Comparison of ENCODE assay signal across 21 mouse cellular contexts in genomic region chr7:44666462-44666861, GRCm38 (mm10). TPM values are rescaled to one million over a fixed set of nuclear protein-coding genes. Genes with fewer than 3 reads are reported as not detected.
A peak's percentile ranks its signal among the peaks of the same experiment; 100 is the strongest.
DNase-seq lines count a peak whose midpoint lies in the region; ATAC-seq and TF ChIP-seq lines count a peak whose summit lies in the region.
"Had no signal": no experiment of that assay in that cellular context is flagged by ENCODE, and none has a peak within 500 bp of the region (broad histone marks: within the 10 kb centered on the region; RNA-seq: fewer than 3 reads in every experiment).

No protein-coding gene starts in this region.

- H3K9me3 ChIP-seq in kidney, postnatal 0 days (replicated peaks; ENCODE audit: low read length) = no peaks in the 10 kb centered on the region
- H3K9me3 ChIP-seq in midbrain, postnatal 0 days (ENCODE audit: low read length) = no peaks in the 10 kb centered on the region
- peaks cover 7% of the 10 kb centered on the region; the same call in 1 of the 2 replicates for H3K9me3 ChIP-seq in midbrain, embryonic 10.5 days (replicated peaks)
- H3K9me3 ChIP-seq in stomach, postnatal 0 days (ENCODE audit: control insufficient read depth, low read length) = no peaks in the 10 kb centered on the region
- H3K9me3 ChIP-seq: embryonic facial prominence, embryonic 15.5 days; forebrain, embryonic 15.5 days; liver, embryonic 13.5 days had no signal

- no peaks in the 10 kb centered on the region for H3K4me1 ChIP-seq in kidney, postnatal 0 days (replicated peaks; ENCODE audit: insufficient read depth, low read length)
- H3K4me1 ChIP-seq in midbrain, postnatal 0 days (ENCODE audit: insufficient read depth, low read length) = peaks cover 6% of the 10 kb centered on the region; the same call in 1 of the 2 replicates
- H3K4me1 ChIP-seq in midbrain, embryonic 10.5 days = peaks cover 12% of the 10 kb centered on the region
- H3K4me1 ChIP-seq in stomach, postnatal 0 days (replicated peaks; ENCODE audit: control insufficient read depth, insufficient read depth) = no peaks in the 10 kb centered on the region

- no peak for TF ChIP-seq EP300 in stomach, postnatal 0 days (optimal IDR thresholded peaks at IDR 0.05)

- TF ChIP-seq CTCF in kidney, postnatal 0 days (IDR thresholded peaks at IDR 0.05; ENCODE audit: low read depth) = peak; percentile 18; the same call in 1 of the 2 replicates
- peak; percentile 46 for TF ChIP-seq CTCF in midbrain, postnatal 0 days (IDR thresholded peaks at IDR 0.05)
- TF ChIP-seq CTCF in stomach, postnatal 0 days (IDR thresholded peaks at IDR 0.05; ENCODE audit: low read depth) = peak; percentile 58

- H3K9ac ChIP-seq in kidney, postnatal 0 days (ENCODE audit: low read depth, low read length) = no peak overlapping the region
- H3K9ac ChIP-seq in midbrain, postnatal 0 days (replicated peaks; ENCODE audit: low read length, poor library complexity, severe bottlenecking) = no peak overlapping the region
- no peak overlapping the region for H3K9ac ChIP-seq in stomach, postnatal 0 days (ENCODE audit: low read length)
- H3K9ac ChIP-seq: embryonic facial prominence, embryonic 15.5 days; forebrain, embryonic 15.5 days; liver, embryonic 13.5 days; midbrain, embryonic 12.5 days had no signal

- H3K27me3 ChIP-seq in kidney, postnatal 0 days (ENCODE audit: insufficient read depth, low read length) = no peaks in the 10 kb centered on the region
- H3K27me3 ChIP-seq in midbrain, postnatal 0 days (ENCODE audit: insufficient read depth, low read length) = peaks cover 9% of the 10 kb centered on the region; the same call in 1 of the 2 replicates
- H3K27me3 ChIP-seq in midbrain, embryonic 10.5 days (ENCODE audit: low read depth, poor library complexity, severe bottlenecking) = peaks cover 42% of the 10 kb centered on the region
- H3K27me3 ChIP-seq in stomach, postnatal 0 days (ENCODE audit: control insufficient read depth, insufficient read depth, low read length) = no peaks in the 10 kb centered on the region

- DNase-seq in kidney, postnatal 0 days (ENCODE audit: low spot score) = no peak
- no peak for DNase-seq in kidney, adult 9 months
- no peak for DNase-seq in midbrain, postnatal 0 days (ENCODE audit: low spot score)
- DNase-seq in midbrain, embryonic 10.5 days (ENCODE audit: low spot score) = no peak
- DNase-seq in R1 (ENCODE audit: low read depth, low spot score) = peak; percentile 67
- DNase-seq in stomach, postnatal 0 days (ENCODE audit: low spot score) = no peak
- DNase-seq in cerebellum, postnatal 25 days = no peak
- DNase-seq: gastrocnemius, postnatal 10 days; liver, embryonic 13.5 days; right cerebral cortex, postnatal 4 days; thymus, postnatal 25 days had no signal

- H3K4me2 ChIP-seq in kidney, postnatal 0 days (ENCODE audit: low read length) = no peak overlapping the region
- no peak overlapping the region for H3K4me2 ChIP-seq in midbrain, postnatal 0 days (ENCODE audit: low read depth, low read length, poor library complexity, severe bottlenecking)
- H3K4me2 ChIP-seq in stomach, postnatal 0 days (replicated peaks; ENCODE audit: low read depth) = no peak overlapping the region
- H3K4me2 ChIP-seq: embryonic facial prominence, embryonic 15.5 days; forebrain, embryonic 15.5 days; heart, embryonic 11.5 days; liver, embryonic 13.5 days; midbrain, embryonic 12.5 days had no signal

- 85% methylated on average over 2 of the region's 2 CpGs for WGBS in kidney, postnatal 0 days
- 81% methylated on average over 2 of the region's 2 CpGs for WGBS in midbrain, postnatal 0 days
- 84% methylated on average over 2 of the region's 2 CpGs for WGBS in midbrain, embryonic 10.5 days
- 78% methylated on average over 2 of the region's 2 CpGs for WGBS in stomach, postnatal 0 days

- no peak for ATAC-seq in kidney, postnatal 0 days (replicated peaks; ENCODE audit: low FRiP score, low read depth)
- ATAC-seq in midbrain, postnatal 0 days (ENCODE audit: low FRiP score) = no peak
- no peak for ATAC-seq in stomach, postnatal 0 days (ENCODE audit: low FRiP score, low TSS enrichment)
- ATAC-seq: forebrain, embryonic 15.5 days had no signal

- H3K27ac ChIP-seq in kidney, postnatal 0 days = no peak overlapping the region
- H3K27ac ChIP-seq in midbrain, postnatal 0 days (ENCODE audit: low read depth, low read length) = no peak overlapping the region
- H3K27ac ChIP-seq in midbrain, embryonic 10.5 days (replicated peaks) = no peak overlapping the region
- H3K27ac ChIP-seq in stomach, postnatal 0 days (replicated peaks) = no peak overlapping the region
- H3K27ac ChIP-seq: embryonic facial prominence, embryonic 15.5 days; forebrain, embryonic 15.5 days; liver, embryonic 13.5 days; midbrain, embryonic 12.5 days had no signal

- H3K4me3 ChIP-seq in kidney, postnatal 0 days (replicated peaks; ENCODE audit: low read depth, low read length) = no peak overlapping the region
- H3K4me3 ChIP-seq in midbrain, postnatal 0 days (ENCODE audit: low read depth, low read length) = no peak overlapping the region
- no peak overlapping the region for H3K4me3 ChIP-seq in midbrain, embryonic 10.5 days
- H3K4me3 ChIP-seq in stomach, postnatal 0 days (ENCODE audit: low read depth, low read length) = no peak overlapping the region
- H3K4me3 ChIP-seq: embryonic facial prominence, embryonic 15.5 days; forebrain, embryonic 15.5 days; liver, embryonic 13.5 days; midbrain, embryonic 12.5 days had no signal

- H3K36me3 ChIP-seq in kidney, postnatal 0 days (ENCODE audit: insufficient read depth, low read length) = no peaks in the 10 kb centered on the region
- H3K36me3 ChIP-seq in midbrain, postnatal 0 days (ENCODE audit: insufficient read depth, low read length) = no peaks in the 10 kb centered on the region
- H3K36me3 ChIP-seq in midbrain, embryonic 10.5 days = no peaks in the 10 kb centered on the region
- H3K36me3 ChIP-seq in stomach, postnatal 0 days (ENCODE audit: control insufficient read depth, insufficient read depth, low read length) = no peaks in the 10 kb centered on the region
- H3K36me3 ChIP-seq: embryonic facial prominence, embryonic 15.5 days; forebrain, embryonic 15.5 days; liver, embryonic 13.5 days; midbrain, embryonic 12.5 days had no signal

RNA-seq across cellular contexts. Expression of gene Myh14, which starts 4.2 kb away (rescaled TPM):
- polyA plus RNA-seq in kidney, postnatal 0 days (2015; fragmentation: Nextera tagmentation; extraction: Ambion mirVana) = 2.5 and 3.6 TPM in 2 replicates
- total RNA-seq in midbrain, postnatal 0 days (2014; rRNA removed) = 8.8 and 11.0 TPM in 2 replicates
- polyA plus RNA-seq in midbrain, postnatal 0 days (2015; fragmentation: Nextera tagmentation; extraction: Ambion mirVana) = 6.9 and 7.9 TPM in 2 replicates
- 1.0 and 1.1 TPM in 2 replicates for polyA plus RNA-seq in midbrain, embryonic 10.5 days (2016; fragmentation: Nextera tagmentation; extraction: Ambion mirVana)
- 28.1 and 28.4 TPM in 2 replicates for polyA plus RNA-seq in stomach, postnatal 0 days (2015; fragmentation: Nextera tagmentation; extraction: Ambion mirVana)

RNA-seq across cellular contexts. Expression of gene Izumo2, which starts 42.1 kb away (rescaled TPM):
- polyA plus RNA-seq in kidney, postnatal 0 days (2015; fragmentation: Nextera tagmentation; extraction: Ambion mirVana) = not detected in 2 replicates
- total RNA-seq in midbrain, postnatal 0 days (2014; rRNA removed) = not detected in 2 replicates
- not detected in 2 replicates for polyA plus RNA-seq in midbrain, postnatal 0 days (2015; fragmentation: Nextera tagmentation; extraction: Ambion mirVana)
- not detected in 2 replicates for polyA plus RNA-seq in midbrain, embryonic 10.5 days (2016; fragmentation: Nextera tagmentation; extraction: Ambion mirVana)
- not detected in 2 replicates for polyA plus RNA-seq in stomach, postnatal 0 days (2015; fragmentation: Nextera tagmentation; extraction: Ambion mirVana)
- total RNA-seq: adrenal gland, postnatal 4 days; gastrocnemius, postnatal 10 days; hematopoietic stem cell, adult 5-6 weeks; layer of hippocampus, adult 18-20 months; left cerebral cortex, postnatal 25 days had no signal
- polyA plus RNA-seq: cortical plate, adult 2 months; embryonic facial prominence, embryonic 15.5 days; forebrain, embryonic 15.5 days; heart, embryonic 11.5 days; intestine, embryonic 14.5 days; liver, embryonic 13.5 days; midbrain, embryonic 12.5 days had no signal
